Mouse (Mus musculus): ENCODE results near the gene Arrdc1.

DNA sequence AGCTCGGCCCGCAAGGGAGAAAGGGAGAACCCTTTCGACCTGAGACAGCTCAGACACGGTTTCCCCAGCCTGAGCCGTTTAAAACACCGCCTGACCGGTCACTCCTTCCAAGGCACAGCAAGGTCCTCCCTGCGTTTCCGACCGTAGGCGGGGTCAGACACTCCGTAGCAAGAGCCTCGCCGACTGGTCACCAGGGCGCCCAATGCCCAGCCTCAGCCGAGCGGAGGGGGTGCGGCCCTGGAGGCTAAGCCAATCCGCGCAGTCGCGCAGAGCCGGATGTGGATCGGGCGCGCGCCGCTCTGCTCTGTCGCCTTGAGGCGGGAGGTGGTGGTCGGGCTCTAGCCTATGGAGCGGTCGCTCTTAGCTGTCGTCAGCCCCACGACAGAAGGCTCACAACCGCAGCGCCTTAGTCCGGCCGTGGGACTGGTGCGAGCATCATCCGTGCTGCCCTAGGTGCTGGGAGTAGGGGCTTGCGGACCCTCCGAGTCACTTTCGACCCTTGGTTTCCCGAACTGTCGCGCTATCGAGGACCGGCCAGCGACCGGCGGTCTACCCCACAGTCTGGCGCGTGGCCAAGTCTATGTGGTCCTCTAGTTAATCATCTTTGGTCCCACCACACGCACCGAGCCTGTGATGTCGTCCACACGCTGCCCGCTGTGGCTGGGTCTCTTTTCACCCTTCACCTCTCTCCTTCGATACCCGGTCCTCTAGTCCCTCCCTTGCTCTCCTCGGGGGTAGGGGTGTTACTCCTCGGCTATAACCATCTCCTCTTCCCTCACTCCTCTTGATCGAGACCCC is 40.1 kb upstream of the Arrdc1 start, which contains the start of gene Mrpl41:
- peak; percentile 48 for TF ChIP-seq POLR2A (IDR thresholded peaks at IDR 0.05; ENCODE audit: low read depth, low read length)
- TF ChIP-seq CTCF (IDR thresholded peaks at IDR 0.05; ENCODE audit: extremely low read depth, insufficient read length, insufficient replicate concordance, low read depth, low read length): no peak
